Mouse (Mus musculus) effector memory CD4-positive, alpha-beta T cell, adult 5 months (primary cell): Measurements from ENCODE around the gene R3hdm2. TPM values are rescaled to one million over a fixed set of nuclear protein-coding genes. Genes with fewer than 3 reads are reported as not detected.

Source experiments
- polyA plus RNA-seq: library from polyadenylated mRNA; unstranded; fragments of 100-300 nt; shearing (Covaris generic); gene quantifications from one replicate; pipeline ENCODE4 v1.2.1, GENCODE M21; 2017

Gene R3hdm2
- 42.4 TPM for polyA plus RNA-seq

GRCm38 (mm10) chr10:127380251-127380691 lies at the start of gene R3hdm2:
Gene R3hdm2 (plus strand): TSS chr10:127380327.

DNA sequence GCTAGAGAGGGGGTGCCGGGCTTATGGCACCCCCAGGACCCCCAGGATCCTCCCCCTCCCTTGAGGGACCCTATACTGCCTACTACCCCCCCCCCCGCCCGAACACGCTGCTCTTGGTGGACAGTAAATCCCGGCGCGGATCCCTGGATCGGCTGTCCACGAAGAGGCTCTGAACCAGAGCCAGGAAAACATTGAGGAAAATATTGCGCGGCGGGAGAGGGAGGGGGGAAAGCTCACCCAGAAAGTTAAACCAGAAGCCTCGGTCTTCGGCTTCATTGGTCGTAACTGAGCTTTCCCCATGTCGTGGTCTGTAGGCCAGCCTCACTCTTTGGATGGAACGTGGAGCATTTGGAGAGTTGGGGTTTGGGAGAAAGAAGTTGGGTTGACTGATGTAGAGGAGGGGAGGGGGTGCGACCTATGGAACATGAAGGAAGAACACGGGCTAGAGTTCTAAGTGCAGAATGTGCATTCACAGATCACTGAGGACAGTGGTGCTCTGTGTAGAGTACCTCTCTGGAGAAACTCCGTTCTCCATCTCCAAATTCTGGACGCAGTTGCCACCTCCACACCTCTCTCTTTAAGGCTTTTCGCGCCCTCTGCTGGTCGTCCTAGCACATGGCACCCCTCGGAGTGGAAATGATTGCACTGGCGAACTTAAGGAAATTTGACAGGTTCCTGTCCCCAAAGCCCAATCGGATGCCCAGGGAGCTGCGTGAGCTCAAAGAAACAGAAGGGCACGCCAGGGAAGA lies 38.1 kb upstream of the R3hdm2 start, which contains the start of gene Gli1:
Gli1 (minus strand) TSS at position 84 of the 749 bp plus-strand sequence.

GRCm38 (mm10) chr10:127353909-127354895 lies 25.9 kb upstream of the R3hdm2 start, which contains the start of gene Inhbe:
Gene Inhbe (minus strand): TSS chr10:127354411.

GRCm38 (mm10) chr10:127369834-127370820 lies 10.0 kb upstream of the R3hdm2 start, which contains the start of gene Inhbc:
Gene Inhbc (minus strand): TSS chr10:127370431.

DNA sequence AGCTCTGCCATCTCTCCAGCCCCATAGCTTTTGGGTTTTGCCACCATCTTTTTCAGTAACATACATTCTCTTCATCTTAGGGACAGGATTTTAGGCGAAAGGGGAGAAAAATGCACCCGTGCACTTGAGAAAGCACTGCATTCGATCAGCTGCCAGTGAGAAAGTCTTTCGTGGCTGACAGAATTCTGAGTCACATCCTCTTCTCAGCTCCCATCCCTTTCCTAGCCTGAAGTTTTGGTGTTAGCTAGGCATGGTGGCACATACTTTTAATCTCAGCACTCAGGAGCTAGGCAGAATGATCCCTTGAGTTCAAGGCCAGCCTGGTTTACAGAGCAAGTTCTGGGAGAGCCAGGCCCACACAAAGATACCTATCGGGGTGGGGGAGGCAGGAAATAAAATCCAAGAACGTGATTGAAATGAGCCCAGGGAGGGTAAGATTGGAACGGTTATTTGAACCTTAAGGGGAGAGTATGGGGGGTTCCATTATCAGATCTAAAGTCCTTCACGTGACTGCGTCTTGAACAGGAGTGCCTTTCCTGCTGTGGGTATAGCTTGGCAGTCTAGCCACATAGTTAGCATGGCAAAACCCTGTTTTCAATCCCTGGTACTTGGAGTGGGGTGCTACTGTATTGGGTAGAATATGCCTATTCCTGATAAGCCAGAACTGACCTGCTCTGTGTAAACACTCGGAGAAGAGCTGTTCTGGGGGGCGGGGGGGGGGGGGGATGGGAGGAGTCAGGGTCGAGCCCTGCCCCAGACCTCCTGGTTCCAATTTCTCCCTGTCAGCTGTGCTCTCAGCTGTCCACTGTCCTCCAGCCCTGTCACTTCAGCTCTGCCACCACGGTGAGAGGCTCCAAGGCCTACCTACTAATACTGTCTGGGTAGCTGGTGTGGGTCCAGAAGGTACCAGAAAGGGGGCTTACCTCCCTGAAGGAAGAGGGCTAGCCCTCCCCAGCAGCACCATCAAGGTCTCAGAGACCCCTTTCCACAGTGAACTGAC lies 121.1 kb downstream of the R3hdm2 start, which contains the start of gene Stac3:
Stac3 (plus strand) TSS at position 793 of the 1,000 bp plus-strand sequence.

GRCm38 (mm10) chr10:127514764-127515163 lies 134.6 kb downstream of the R3hdm2 start, which contains the start of gene Ndufa4l2:
Gene Ndufa4l2 (plus strand): TSS chr10:127514967.

GRCm38 (mm10) chr10:127522088-127522581 lies 142.0 kb downstream of the R3hdm2 start, which contains the start of gene Shmt2:
Gene Shmt2 (minus strand): TSS chr10:127522444.

DNA sequence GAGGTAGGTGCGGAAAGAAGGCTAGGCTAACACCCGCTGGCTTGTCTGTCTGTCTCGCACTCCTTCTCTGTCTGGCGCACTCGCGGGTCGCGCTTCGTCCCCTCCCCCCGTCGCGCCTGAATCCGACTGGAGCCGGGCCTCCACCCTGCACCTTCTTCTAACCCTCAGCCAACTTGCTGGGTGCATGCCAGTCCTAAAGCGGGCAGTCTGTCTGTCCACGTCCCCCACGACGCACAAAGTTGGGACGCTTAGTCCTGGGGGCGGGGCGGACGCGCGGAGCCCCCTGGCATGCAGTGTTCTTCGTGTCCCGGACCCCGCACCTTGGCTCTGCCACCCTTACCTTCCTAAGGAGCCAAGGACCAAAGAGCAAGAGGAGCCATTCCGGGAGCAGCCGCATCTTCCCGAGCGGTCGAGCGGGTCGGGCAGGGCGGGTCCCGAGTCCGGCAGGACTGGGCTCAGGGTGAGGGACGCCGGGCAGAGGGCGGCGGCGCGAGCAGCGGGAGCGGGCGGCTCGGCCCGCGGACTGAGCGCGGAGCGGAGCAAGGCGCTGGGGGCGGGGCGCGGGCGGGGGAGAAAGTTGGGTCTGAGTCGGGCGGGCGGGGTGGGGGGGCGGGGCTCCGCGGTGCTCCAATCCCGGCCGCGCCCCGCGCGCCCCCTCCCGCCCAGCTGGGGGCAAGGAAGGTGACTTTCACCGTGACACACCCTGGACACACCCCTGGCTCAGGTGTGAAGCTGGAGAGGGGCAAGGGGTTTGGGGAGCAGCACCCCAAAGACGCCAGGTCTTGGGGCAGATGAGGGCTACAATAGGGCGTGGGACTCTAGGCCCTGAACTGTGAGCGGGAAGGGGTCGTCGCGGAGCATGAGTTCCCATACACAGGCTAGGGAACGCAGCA lies 154.2 kb downstream of the R3hdm2 start, which contains the start of gene Nxph4:
Nxph4 (minus strand) TSS at position 524 of the 893 bp plus-strand sequence.

Other genes starting within 250 kb of the R3hdm2 start
- 677 TPM for gene B4galnt1, start 215.1 kb upstream of the R3hdm2 start, polyA plus RNA-seq
- 11.0 TPM for gene Slc26a10, start 199.7 kb upstream of the R3hdm2 start, polyA plus RNA-seq
- not detected for gene Arhgef25, start 190.2 kb upstream of the R3hdm2 start, polyA plus RNA-seq
- gene Dtx3, start 184.6 kb upstream of the R3hdm2 start, polyA plus RNA-seq = 109 TPM
- 28.9 TPM for gene Pip4k2c, start 168.7 kb upstream of the R3hdm2 start, polyA plus RNA-seq
- gene Kif5a, start 117.0 kb upstream of the R3hdm2 start, polyA plus RNA-seq = not detected
- gene Dctn2, start 114.0 kb upstream of the R3hdm2 start, polyA plus RNA-seq = 74.6 TPM
- 8.4 TPM for gene Mbd6, start 91.3 kb upstream of the R3hdm2 start, polyA plus RNA-seq
- 55.4 TPM for gene Mars, start 68.5 kb upstream of the R3hdm2 start, polyA plus RNA-seq
- gene Arhgap9, start 58.4 kb upstream of the R3hdm2 start, polyA plus RNA-seq = 193 TPM
- 0.09 TPM for gene Gli1, start 38.4 kb upstream of the R3hdm2 start, polyA plus RNA-seq
- not detected for gene Inhbe, start 25.9 kb upstream of the R3hdm2 start, polyA plus RNA-seq
- gene Inhbc, start 9.9 kb upstream of the R3hdm2 start, polyA plus RNA-seq = not detected
- gene Stac3, start 121.4 kb downstream of the R3hdm2 start, polyA plus RNA-seq = not detected
- not detected for gene Ndufa4l2, start 134.6 kb downstream of the R3hdm2 start, polyA plus RNA-seq
- 51.9 TPM for gene Shmt2, start 142.1 kb downstream of the R3hdm2 start, polyA plus RNA-seq
- not detected for gene Nxph4, start 154.2 kb downstream of the R3hdm2 start, polyA plus RNA-seq
- gene Lrp1, start 240.8 kb downstream of the R3hdm2 start, polyA plus RNA-seq = 0.59 TPM